Mouse (Mus musculus) cerebellum, postnatal 10 days (tissue): ENCODE measurements at regions not wholly inside any gene's neighbourhood (a gene's known extent, or its start where the extent isn't known, plus 50 kb on each side); places are given as distances from the start of the nearest gene placed in this dataset.

Source experiments
- DNase-seq, 2 experiments: peaks; one replicate each; pipeline ENCODE4 v3.0.0; 2021; ENCODE audit warnings: mixed read lengths in 2 of 2

DNA sequence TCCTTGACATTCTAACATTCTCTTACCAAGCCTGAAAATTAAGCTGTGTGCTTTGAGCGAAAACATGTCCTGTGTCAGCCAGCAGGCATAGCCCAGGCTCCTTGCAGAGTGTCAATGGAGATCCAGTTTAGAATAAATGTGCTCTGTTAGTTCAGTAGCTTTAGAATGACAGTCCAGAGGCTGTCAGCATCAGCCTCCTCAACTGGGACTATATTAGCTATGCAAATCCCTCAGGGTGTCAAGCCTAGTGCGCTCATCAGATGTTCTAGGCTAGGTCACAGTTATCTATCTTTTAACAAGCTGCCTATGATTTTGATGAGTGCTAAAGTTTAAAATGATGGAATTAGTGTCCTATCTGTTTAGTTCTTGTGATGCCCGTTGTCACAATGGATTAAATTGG is 281.7 kb upstream of the Btbd3 start:
- DNase-seq = no peak

DNA sequence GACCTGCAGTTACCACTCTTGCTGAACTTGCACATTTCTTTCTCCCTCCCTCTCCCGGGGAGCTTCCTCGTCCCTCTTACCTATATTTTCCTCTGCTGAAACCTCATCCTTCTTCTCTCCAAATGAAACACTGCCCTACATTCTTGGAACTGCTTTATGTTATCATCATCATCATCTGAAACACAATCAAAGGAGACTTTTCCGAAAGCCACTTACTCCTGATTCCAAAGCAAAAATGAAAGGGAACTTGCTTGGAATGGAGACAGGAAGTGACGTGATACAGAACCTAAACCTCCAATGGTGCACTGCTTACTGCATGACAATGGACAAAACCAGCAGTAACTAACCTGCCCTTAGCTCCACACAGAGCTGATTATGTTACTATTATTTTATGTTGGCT is 287.2 kb upstream of the Btbd3 start:
- no peak for DNase-seq

DNA sequence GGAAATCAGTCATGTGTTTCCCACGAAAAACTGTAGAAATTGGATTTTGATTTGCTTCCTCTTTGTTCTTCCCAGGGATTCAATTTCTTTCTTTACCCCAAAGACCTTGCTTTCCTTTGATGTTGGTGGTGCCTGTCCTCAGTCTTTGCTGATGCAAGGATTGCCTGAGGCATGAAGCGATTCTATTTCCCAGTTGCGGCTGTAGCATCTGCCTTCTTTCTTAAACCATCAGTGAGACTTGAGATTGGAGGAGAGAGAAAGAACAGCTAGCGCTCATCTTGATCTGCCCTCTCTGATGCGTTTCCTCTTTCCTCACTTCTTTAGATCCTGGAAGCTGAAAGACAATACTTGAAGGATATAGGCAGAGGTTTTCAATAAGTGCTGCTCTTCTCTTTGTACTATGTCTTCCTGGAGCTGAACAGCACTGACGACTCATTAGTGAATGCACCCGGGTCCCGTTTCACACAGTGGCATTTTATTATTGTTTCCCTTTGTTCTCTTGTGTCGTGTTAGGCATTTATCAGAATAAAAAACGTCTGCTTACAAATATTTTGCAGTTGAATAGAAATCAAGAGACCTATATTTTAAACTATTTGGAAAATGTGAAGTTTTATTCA is 289.8 kb upstream of the Btbd3 start:
- DNase-seq = no peak

DNA sequence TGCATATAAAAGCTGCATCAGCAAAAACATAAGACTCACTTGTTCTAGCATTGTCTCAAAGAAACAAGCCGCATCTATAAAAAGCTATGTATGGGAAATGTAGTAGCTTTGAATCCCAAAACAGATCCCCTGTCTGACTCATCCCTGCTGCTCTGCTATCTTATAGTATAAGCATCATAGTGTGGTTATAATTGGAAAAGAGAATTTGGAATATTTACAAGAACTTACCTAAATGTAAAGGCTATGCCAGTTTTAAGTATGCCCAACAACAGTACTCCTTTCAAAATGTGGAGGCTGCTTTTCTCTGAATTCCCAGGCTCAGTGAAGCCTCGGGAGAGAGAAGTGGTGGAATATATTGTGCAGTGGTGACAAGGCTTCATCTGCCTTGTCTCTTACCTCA is 301.5 kb upstream of the Btbd3 start:
- no peak for DNase-seq

DNA sequence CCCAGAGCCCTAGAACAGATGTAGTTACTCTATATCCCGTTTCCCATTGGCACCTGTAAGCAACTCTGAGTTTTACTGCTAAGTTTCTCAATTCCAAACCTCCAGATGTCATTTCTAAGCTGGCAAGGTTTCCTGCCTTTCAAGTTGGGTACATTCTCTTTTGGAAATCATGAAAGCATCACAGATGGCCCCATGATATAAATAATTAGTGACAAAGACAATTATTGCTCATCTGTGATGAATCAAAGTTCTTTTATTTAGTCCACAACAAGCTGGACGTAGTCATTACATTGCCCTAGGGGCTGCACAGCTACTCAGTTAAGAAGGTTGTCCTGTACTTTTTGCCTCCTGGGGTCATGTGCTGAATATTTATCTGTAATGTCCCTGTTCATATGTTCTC is 303.2 kb upstream of the Btbd3 start:
- DNase-seq = no peak

DNA sequence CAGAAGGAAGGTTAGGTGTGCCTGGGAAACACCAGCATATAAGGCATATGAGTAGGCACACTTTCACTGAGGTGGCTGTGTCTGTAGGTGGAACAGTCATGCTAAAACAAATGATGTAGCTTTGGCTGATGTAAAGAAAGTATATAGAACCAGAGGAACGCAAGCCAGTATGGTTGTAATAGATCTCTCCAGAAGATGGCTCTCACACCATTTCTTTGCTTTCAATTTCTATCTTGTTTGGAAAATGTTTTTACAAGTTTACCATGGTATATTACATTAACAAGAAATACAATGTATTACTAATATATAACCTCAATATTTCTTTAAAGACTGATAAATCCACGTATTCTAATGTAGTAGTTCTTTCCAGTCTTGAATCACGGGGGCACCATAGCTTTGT is 304.4 kb upstream of the Btbd3 start:
- DNase-seq = no peak

DNA sequence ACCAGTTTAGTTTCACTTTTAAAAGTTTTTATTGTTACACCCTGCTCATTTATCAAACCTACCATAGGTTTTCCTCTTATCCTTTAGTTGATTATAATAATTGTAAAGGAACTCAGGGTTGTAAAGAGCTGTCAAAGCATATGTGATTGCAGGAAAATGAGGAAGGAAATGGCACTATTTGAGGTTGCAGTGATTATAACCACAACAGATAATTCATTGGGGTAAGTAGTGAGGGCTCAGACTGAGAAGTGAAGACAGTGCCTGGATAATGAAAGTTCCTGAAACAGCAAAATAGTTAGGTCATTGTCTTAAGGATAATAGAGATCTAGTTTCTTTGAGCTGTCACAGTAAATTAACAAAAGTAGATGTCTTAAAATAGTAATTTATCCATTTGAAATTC is 305.4 kb upstream of the Btbd3 start:
- no peak for DNase-seq

DNA sequence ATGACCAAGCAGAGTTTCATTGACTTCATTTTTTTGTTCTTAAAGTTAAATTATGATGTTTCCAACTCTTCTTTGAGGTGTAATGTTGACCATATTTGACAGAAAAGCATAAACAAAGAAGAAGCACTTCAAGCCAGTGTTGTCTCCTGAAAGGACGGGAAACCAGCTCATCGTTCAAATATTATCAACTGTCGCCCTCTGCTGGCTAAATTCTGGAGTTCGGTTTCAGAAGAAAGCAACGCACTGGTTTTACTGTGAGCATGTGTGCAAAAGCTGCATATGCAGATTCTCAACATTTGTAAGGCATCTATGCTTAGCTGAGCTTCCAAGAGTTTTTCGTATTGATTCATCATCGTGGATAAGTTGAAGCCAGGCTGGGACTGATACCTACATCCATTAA is 313.6 kb upstream of the Btbd3 start:
- DNase-seq = peak; percentile 89 to 93

DNA sequence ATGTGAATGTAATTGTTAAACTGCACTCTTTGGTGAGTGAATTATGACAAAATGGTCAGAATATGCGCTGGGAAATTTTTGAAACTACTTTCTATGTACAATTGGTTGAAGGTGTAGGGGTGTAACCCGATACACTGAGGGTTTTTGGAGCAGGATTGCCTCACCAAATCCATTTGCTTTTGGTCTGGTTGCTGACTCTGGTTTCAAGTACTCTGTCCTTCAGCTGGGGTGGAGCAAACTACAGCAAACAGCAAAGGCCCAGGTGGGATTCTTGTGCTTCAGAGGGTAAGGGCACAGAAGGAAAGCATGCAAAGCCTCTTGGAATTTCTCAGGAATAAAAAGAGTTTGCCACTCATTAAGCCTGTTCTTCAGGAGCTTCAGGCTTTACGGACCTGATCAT is 316.8 kb upstream of the Btbd3 start:
- no peak for DNase-seq

DNA sequence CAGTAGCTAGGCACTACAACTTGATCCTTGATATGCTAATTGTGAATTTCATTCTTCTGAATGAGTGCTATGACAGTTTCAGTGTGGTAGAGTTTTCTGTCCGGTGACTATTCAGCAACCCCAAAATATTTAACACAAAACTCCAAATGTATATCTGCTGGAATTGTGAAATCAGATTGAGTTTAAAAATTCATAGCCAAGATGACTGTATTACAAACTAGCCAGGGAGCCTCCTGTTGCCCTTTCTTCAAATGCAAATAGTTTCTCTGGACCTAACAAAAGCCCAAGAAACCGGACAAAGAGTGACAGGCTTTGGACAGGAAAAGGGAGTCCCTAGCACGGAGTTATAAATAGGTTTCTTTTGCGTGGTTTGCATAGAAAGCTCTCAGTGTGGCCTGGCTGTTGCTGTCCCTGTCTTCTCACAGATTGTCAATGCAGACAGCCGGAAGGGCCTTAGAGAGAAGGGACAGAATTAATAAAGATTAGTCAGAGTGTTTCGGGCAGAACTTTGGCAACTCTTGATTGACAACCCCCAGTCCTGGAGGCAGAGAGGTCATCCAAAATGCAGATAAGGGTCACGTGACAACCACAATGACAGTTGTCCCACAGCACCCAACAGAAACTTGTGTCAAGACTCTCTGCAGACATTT is 317.4 kb upstream of the Btbd3 start:
- peak in 1 of 2 experiments; percentile 2 for DNase-seq

DNA sequence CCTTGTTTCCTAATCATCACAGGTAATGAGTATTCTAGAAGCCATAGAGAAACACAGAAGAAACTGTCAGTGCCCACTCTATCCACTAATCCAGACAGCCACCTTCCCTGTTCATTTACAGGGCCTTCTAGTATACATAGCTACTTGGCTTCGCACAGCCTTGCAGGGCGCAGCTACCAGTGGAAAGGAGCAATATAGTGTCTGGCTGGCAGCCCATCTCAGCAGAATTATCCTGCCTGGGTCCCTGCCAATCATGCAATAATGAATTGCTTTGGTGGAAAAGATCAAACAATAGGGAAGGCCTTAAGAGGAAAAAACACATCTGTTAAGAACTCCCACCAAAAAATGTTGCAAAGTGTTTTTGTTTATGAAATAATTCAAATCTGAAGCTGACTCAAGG is 319.8 kb upstream of the Btbd3 start:
- peak; percentile 46 to 64 for DNase-seq

DNA sequence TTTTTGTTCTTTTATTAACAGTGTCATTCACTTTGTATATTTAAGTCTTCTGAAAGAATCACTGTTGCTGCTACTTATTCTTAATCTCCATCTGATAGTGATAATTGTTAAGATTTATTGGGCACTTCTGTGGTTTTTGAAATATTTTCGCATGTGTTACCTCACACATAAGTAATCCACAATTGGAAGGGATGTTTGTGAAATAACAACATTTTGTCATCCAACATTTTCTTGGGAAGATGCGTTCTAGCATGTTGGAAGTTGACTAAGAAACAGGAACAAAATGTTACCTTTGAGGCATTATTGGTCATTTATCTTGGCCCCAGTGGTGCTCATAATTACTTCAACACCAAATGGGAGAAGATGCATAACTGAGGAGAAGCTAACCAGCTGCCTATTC is 323.4 kb upstream of the Btbd3 start:
- no peak for DNase-seq

DNA sequence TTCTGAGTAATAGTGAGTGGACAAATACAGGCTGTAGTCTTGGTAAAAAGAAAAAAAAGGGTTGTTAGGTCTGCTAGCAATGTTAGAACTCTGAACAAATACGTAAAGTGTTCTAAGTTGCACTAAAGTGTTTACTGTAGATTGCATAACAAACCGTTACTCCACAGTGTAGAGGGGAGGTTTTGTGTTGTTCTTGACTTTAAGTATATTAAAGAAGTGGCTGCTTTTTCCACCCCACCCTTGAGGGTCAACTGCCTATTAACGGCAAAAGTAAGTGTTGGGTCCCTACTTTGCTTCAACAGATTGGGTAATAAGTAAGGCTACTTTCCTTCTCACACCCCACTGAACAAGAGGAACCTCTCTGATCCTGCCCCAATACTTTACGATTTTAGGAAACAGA is 323.9 kb upstream of the Btbd3 start:
- DNase-seq = no peak

DNA sequence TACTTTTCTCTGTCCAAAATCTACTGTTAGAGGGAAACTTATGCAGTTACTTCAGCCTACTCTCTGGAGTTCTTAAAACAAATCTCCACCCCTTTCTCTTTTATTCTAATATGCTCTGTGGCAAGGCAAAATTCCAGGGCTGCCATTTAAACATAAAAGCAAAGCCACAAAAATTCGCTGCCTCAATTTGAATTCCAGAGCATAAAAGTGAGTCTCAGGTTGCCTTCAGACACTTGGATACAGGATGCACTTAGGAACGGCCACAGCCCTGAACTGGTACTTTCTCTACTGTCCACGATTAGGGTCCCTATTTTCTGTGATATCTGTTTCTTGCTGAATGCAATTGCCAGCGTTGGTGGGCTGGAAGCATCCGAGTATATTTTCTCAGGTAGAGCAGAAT is 330.9 kb upstream of the Btbd3 start:
- DNase-seq = no peak

DNA sequence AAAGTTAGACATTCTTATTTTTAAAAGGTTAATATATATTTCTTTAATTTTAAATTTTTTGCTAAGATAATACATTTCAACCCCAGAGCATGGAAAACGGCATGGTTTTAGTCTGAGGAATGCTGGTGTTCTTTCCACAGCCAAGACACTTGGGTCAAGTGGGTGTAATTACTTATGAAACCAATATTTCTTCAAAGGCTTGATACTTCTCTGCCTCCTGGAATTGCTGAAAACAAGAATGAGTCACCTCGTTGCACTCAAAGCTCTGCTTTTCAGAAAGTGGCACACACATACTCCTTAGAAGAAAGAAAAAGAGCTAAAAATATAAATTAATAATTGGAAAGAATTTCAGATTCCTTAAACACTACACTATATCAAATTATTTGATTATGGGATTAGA is 331.8 kb upstream of the Btbd3 start:
- no peak for DNase-seq

DNA sequence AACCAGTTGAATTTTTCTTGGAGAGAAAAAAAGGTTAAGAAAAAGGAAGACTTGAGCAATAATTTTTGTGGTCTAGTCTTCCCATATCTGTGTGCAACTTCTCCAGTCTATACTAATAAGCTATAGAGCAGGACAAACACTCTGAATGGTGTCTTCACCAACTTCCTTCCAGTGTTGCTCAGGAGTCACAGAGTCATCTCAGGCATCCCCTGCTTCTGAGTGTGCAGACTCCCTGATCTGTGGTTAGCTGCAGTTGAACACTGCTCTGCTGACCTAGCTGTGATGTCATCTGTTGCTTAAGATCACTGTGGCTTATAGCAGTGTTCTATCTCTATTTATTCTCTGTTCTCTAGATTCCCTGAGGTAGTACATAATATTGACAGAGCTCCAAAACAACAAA is 357.9 kb upstream of the Btbd3 start:
- no peak for DNase-seq

DNA sequence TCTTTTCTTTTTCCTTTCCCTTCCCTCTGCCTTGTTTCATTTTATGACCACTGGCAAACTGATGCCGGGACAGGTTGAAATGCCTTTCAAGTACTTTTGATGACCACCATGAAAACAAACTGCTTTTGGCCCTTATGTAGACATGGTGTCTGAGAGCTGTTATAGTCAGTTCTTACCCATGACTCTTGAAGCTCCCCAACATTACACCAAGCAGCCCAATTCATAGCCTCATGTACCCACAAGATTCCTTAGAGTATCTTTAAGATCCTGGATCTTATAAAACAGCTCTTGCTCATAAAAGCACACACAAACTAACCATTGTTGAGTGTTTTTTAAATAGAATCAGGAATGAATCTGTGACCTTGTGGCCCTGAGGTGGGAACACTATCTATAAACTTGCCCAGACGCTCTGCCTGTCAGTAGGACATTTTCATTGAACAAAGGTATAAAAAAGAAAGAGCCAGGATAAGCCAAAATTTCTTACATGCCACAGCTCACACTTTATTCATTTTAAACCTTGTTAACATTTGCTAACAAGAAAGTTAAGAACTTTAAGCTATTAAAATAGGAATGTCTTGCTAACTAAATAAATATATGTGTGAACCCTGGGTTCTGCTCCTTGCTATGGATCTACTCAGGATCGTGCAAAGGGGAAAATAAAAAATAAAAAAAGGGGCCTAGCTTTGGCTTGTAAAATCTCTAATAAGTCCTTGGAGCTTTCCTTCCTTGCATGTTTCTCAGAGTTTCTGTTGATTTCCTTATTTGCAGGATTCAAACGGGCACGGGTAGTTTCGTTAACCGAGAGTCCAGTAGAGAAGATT is 375.9 kb upstream of the Btbd3 start:
- no peak for DNase-seq

DNA sequence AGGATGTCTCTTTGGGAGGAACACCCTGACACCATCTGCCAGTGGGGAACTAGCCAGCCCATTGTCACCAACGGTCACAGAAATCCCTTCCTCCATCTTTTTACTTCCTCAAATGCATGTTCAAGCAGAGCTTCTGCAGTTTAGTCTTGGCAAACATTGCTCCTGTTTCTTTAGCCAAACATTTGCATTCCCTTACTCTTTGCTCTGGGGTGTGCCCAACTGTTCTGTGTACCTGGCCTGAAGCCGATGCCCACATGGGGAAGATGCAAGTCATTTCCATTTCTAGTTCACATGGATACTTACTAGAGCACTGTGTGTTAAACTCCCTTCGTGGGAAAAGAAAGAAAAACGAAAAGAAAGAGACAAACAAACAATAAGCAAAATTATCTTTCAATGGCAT is 386.7 kb upstream of the Btbd3 start:
- peak in 1 of 2 experiments; percentile 1 for DNase-seq

DNA sequence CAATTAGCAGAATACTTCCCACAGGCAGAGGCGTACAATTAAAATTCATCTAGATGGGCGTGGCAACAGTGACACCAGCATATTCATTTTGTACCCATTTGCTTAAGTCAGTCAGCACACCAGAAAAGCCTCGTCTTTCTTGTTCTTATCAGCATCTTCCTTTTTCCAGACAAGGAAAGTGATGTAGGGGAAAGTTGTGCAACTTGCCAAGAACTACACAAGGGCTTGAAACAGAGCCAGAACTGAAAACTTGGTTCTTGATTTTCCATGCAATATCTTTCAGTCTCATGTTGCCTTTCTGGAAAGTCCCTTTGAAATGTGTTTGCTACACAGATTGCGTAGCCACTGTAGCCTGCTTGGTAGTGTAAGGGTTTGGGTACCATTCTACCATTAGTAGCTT is 401.9 kb upstream of the Btbd3 start:
- DNase-seq = no peak

DNA sequence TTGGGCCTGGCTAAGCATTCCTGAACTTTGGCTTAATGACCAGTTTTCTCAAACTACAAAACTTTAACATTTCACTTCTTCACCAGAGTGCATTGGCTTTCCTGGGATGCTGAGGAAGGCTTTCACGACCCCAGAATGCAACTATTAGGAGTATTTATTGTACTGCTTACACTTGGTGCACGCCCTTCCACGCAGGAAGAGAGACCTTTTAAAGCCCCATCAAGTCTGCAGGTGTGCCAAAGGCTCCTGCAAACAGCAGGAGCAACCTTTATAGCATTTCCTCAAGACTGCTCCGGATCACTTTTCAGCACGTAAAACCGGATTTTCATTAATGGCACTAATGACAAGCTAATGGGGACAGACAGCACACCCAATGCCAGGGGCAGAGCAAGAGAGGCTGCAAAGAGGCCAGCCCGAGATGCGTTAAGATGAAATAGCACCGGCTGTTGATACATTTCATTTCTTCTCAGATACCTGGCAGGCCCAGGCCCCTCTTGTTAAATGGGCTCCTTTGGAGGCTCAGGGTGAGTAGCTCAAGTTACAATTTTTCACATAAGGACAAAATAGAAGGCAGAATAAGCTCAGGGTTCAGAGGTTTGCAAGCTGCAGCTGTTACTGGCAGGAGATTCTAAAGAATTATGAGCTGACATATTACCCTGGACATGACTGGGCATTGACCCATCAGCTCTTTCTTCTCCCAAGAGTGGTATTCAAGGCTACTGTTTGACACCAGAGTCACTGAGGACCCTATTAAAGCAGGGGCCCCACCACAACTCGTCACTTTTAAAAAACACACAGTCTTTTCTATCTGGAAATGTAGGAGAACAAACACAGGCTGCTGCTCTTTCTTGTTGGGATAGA is 402.7 kb upstream of the Btbd3 start:
- no peak for DNase-seq

DNA sequence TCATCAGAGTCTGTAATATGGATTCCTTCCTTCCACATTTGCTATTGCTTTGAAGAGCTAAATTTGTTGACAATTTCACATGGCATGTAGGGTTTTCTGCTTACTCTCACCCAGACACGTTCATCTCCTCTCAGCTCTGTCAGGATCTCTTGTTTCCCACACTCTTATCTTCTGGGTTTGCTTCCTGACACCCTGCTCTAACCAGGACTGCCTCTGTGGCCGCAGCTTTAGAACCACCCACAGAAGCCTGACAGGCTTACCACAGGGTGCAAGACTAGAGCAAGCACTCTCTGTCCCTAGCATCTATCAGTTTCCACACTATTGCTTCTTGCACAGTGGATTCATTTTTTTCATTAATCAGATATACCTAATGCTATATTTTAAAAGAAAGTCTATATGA is 408.5 kb upstream of the Btbd3 start:
- DNase-seq = no peak

DNA sequence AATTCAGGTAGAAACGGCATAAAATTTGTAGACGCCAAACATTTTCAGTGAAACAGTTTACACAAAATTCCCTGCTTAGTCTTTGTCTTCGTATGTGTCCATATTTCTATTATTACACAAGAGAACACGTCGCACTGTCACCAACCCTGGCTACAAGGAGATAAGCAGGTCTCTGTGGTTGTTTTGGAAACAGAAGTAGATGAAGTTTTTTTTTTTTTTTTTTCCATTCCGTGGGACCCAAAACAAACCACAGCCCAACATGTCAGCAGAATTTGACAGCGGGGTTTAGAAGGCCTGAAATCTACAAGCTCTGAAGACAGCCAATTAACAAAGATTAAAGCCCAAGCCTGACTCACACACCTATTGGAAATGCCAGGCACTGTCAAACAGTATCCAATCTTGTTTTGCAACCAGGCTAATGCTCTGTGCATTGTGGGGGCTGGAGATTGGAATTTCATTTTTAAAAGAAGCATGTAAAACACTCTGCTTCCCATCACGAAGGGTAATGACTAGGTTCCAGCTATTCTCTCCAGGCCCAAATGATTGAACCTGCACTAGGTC is 428.5 kb upstream of the Btbd3 start:
- DNase-seq = no peak

DNA sequence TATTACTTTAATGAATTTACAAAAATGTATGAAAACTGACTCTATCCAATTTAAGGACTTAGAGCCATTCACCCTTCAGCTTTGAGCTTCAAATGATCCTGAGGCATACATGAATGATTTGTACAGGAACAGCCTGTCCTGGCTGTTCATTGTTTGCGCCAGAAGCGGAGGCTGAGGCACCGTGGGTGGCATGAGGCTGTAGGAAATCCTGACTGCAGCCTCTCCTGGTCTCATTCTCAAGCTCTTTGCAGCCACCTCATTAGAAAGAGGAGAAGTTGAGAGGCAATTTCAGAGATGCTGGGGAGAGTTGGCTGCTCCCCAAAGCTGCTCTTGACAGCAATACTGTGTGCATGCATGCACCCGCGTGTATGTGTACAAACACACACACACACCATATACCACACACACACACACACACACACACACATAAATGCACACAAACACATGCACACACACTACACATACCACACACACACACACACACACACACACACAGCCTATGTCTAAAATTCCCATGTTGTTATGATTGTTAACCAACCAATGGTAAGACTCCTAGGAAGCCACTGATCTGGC is 434.9 kb upstream of the Btbd3 start:
- peak in 1 of 2 experiments; percentile 5 for DNase-seq
